Mouse (Mus musculus): ENCODE data around the gene Ifitm6.

GRCm38 (mm10) chr7:141063353-141063752, 45.6 kb upstream of the Ifitm6 start:
- TF ChIP-seq EP300 (IDR thresholded peaks at IDR 0.05; ENCODE audit: insufficient read depth, low read depth, low read length) (no peak), CTCF (IDR thresholded peaks at IDR 0.05) (no peak)

Data from heart, adult 2 months (tissue).